Mouse (Mus musculus) thymus, adult 2 months (tissue): ENCODE data around the gene Apon. TPM values are rescaled to one million over a fixed set of nuclear protein-coding genes. Genes with fewer than 3 reads are reported as not detected.
A peak's percentile ranks its signal among the peaks of the same experiment; 100 is the strongest.

Experiments
- DNase-seq: peaks from one replicate; pipeline ENCODE4 v3.0.0; 2021
- H3K27ac ChIP-seq: fragments of 200-500 bp; 2 replicates; pipeline ENCODE4 v1.5.1; 2012; ENCODE audit warnings: low read length, control low read depth; ENCODE audit not compliant: control insufficient read depth, insufficient read depth
- H3K27me3 ChIP-seq: fragments of 200-500 bp; 2 replicates; pipeline ENCODE4 v1.6.1; 2012; ENCODE audit warnings: mild to moderate bottlenecking, low read length, moderate library complexity, mixed read lengths; ENCODE audit not compliant: control insufficient read depth, insufficient read depth
- H3K36me3 ChIP-seq: fragments of 200-500 bp; 2 replicates; pipeline ENCODE4 v1.6.1; 2012; ENCODE audit warnings: mild to moderate bottlenecking, low read length, moderate library complexity; ENCODE audit not compliant: control insufficient read depth, insufficient read depth
- H3K4me1 ChIP-seq: fragments of 200-500 bp; replicated peaks from 2 replicates; pipeline ENCODE4 v1.6.1; 2012; ENCODE audit warnings: low read length; ENCODE audit not compliant: control insufficient read depth, insufficient read depth
- H3K4me3 ChIP-seq: fragments of 200-500 bp; 2 replicates; pipeline ENCODE4 v1.5.1; 2012; ENCODE audit warnings: mild to moderate bottlenecking, low read length, control low read depth, moderate library complexity; ENCODE audit not compliant: control insufficient read depth, insufficient read depth
- CTCF ChIP-seq: fragments of 200-500 bp; IDR thresholded peaks from 2 replicates; pipeline ENCODE4 v1.5.1; 2012; ENCODE audit warnings: mild to moderate bottlenecking, control low read depth, low read length, moderate library complexity, borderline replicate concordance; ENCODE audit not compliant: control insufficient read depth, poor library complexity, insufficient read depth; ENCODE audit errors: extremely low read depth
- POLR2A ChIP-seq: fragments of 200-500 bp; IDR thresholded peaks from 2 replicates; pipeline ENCODE4 v1.6.1; 2012; ENCODE audit warnings: mild to moderate bottlenecking, low read length, control low read depth, moderate library complexity; ENCODE audit not compliant: control insufficient read depth, poor library complexity, insufficient read depth; ENCODE audit errors: extremely low read depth
- WGBS: fragments of 180-500 bp; shearing (Covaris S2); methylation state at CpG from one replicate; pipeline ENCODE4 v1.1.7; 2018; 5-methylcytosine and 5-hydroxymethylcytosine counted together
- polyA plus RNA-seq: library from polyadenylated mRNA; depleted of rRNA; stranded (reverse); fragments of >200 nt; gene quantifications from 2 replicates; pipeline ENCODE4 v1.2.3, GENCODE M21; 2012

Apon gene
- polyA plus RNA-seq, 1 experiment = 0.39 TPM

- TF ChIP-seq POLR2A (no peak), CTCF (no peak)
- no peaks in the 10 kb centered on the region for H3K27me3 ChIP-seq
- no peaks in the 10 kb centered on the region for H3K36me3 ChIP-seq
- 91% methylated on average over 5 of the region's 5 CpGs for WGBS
- H3K4me1 ChIP-seq = peaks cover 13% of the 10 kb centered on the region
- H3K4me3 ChIP-seq = no peak overlapping the region
- H3K27ac ChIP-seq = no peak overlapping the region
- DNase-seq = no peak
Measured at GRCm38 (mm10) chr10:128225064-128225463, 28.8 kb upstream of the Apon start.

- TF ChIP-seq CTCF (no peak), POLR2A (no peak)
- 84% methylated on average over 4 of the region's 4 CpGs for WGBS
- peaks cover 18% of the 10 kb centered on the region for H3K4me1 ChIP-seq
- no peak within 1 kb of the TSS for H3K27ac ChIP-seq
- no peaks in the 10 kb centered on the region for H3K36me3 ChIP-seq
- no peak within 1 kb of the TSS for H3K4me3 ChIP-seq
- no peaks in the 10 kb centered on the region for H3K27me3 ChIP-seq
- no peak for DNase-seq
Measured at GRCm38 (mm10) chr10:128225538-128225937, 28.4 kb upstream of the Apon start, which contains the start of gene Mip. Gene Mip, plus strand, starts transcription at chr10:128225838.

- no peaks in the 10 kb centered on the region for H3K27me3 ChIP-seq
- 91% methylated on average over 9 of the region's 9 CpGs for WGBS
- no peak for DNase-seq
- TF ChIP-seq CTCF = no peak
- no peak for TF ChIP-seq POLR2A
- H3K36me3 ChIP-seq = no peaks in the 10 kb centered on the region
- H3K4me1 ChIP-seq = peaks cover 21% of the 10 kb centered on the region
- no peak overlapping the region for H3K4me3 ChIP-seq
- H3K27ac ChIP-seq = no peak overlapping the region
Measured at GRCm38 (mm10) chr10:128227592-128227991, 26.3 kb upstream of the Apon start.

GRCm38 (mm10) chr10:128228009-128228408, 25.9 kb upstream of the Apon start:
- Histone ChIP-seq H3K36me3 (no peaks in the 10 kb centered on the region), H3K4me3 (no peak overlapping the region)
- 97% methylated on average over 8 of the region's 8 CpGs for WGBS

GRCm38 (mm10) chr10:128230582-128230981, 23.3 kb upstream of the Apon start:
- peaks cover 24% of the 10 kb centered on the region for H3K4me1 ChIP-seq
- peak; percentile 7 for DNase-seq
- H3K27me3 ChIP-seq = no peaks in the 10 kb centered on the region
- H3K4me3 ChIP-seq = no peak overlapping the region
- H3K36me3 ChIP-seq = no peaks in the 10 kb centered on the region
- 27% methylated on average over 12 of the region's 12 CpGs for WGBS
- H3K27ac ChIP-seq = peak overlapping the region; percentile 91
- TF ChIP-seq CTCF (no peak), POLR2A (no peak)

More at GRCm38 (mm10) chr10:128228009-128228408, 25.9 kb upstream of the Apon start:
- no peaks in the 10 kb centered on the region for H3K27me3 ChIP-seq
- no peak for DNase-seq
- H3K27ac ChIP-seq = no peak overlapping the region
- TF ChIP-seq POLR2A (no peak), CTCF (no peak)
- H3K4me1 ChIP-seq = peaks cover 23% of the 10 kb centered on the region

- Histone ChIP-seq H3K27me3 (no peaks in the 10 kb centered on the region), H3K27ac (peak overlapping the region; percentile 91), H3K4me3 (no peak overlapping the region), H3K4me1 (peaks cover 24% of the 10 kb centered on the region), H3K36me3 (no peaks in the 10 kb centered on the region)
- 0% methylated on average over 5 of the region's 5 CpGs for WGBS
- DNase-seq = peak; percentile 5
- TF ChIP-seq POLR2A (no peak), CTCF (no peak)
Measured at GRCm38 (mm10) chr10:128231146-128231545, 22.8 kb upstream of the Apon start.

- H3K36me3 ChIP-seq = no peaks in the 10 kb centered on the region
- peak within 1 kb of the TSS; percentile 93 for H3K27ac ChIP-seq
- DNase-seq = peak; percentile 89
- H3K27me3 ChIP-seq = no peaks in the 10 kb centered on the region
- TF ChIP-seq CTCF (0 out of 2 replicates have a peak, but pooled peaks have one; percentile 27), POLR2A (peak; percentile 78; the same call in 1 of the 2 replicates)
- H3K4me3 ChIP-seq = peak within 1 kb of the TSS; percentile 82
- WGBS = 0% methylated on average over 58 of the region's 58 CpGs
- peaks cover 24% of the 10 kb centered on the region for H3K4me1 ChIP-seq
Measured at GRCm38 (mm10) chr10:128231697-128232419, 22.0 kb upstream of the Apon start, which contains the start of gene Timeless. Gene Timeless, plus strand, starts transcription at chr10:128232065.
